Mouse (Mus musculus) ES-Bruce4 (cell line): ENCODE results near the gene Gli2. TPM values are rescaled to one million over a fixed set of nuclear protein-coding genes. Genes with fewer than 3 reads are reported as not detected.

Experiments used
- H3K27ac ChIP-seq: 2 replicates; pipeline ENCODE4 v1.5.1; 2012; ENCODE audit warnings: low read length, inconsistent platforms; ENCODE audit not compliant: insufficient read depth
- H3K27me3 ChIP-seq: 2 replicates; pipeline ENCODE4 v1.6.1; 2012; ENCODE audit warnings: mild to moderate bottlenecking, low read length, inconsistent platforms; ENCODE audit not compliant: control insufficient read depth, poor library complexity, insufficient read depth, severe bottlenecking
- H3K36me3 ChIP-seq: 2 replicates; pipeline ENCODE4 v1.6.1; 2012; ENCODE audit warnings: inconsistent platforms, mild to moderate bottlenecking, low read length, moderate library complexity; ENCODE audit not compliant: control insufficient read depth, poor library complexity, insufficient read depth, severe bottlenecking
- H3K4me1 ChIP-seq: one replicate; pipeline ENCODE4 v1.8.1; 2011; ENCODE audit warnings: low read length; ENCODE audit not compliant: control insufficient read depth, insufficient read depth
- H3K4me3 ChIP-seq: 2 replicates; pipeline ENCODE4 v1.5.1; 2011; ENCODE audit warnings: low read depth, mild to moderate bottlenecking, low read length
- H3K9ac ChIP-seq: 2 replicates; pipeline ENCODE4 v1.6.1; 2012; ENCODE audit warnings: low read depth, mild to moderate bottlenecking, inconsistent platforms; ENCODE audit not compliant: poor library complexity, severe bottlenecking
- H3K9me3 ChIP-seq: replicated peaks from 2 replicates; pipeline ENCODE4 v1.6.1; 2012; ENCODE audit warnings: mild to moderate bottlenecking, low read length, inconsistent platforms; ENCODE audit not compliant: control insufficient read depth, poor library complexity, insufficient read depth, severe bottlenecking
- CTCF ChIP-seq: IDR thresholded peaks from one replicate; pipeline ENCODE4 v1.8.1; 2011; ENCODE audit warnings: low read depth, low read length
- EP300 ChIP-seq: IDR thresholded peaks from 2 replicates; pipeline ENCODE4 v1.6.1; 2011; ENCODE audit warnings: low read depth, low read length; ENCODE audit not compliant: insufficient read depth
- POLR2A ChIP-seq: IDR thresholded peaks from one replicate; pipeline ENCODE4 v1.8.1; 2011; ENCODE audit warnings: low read length; ENCODE audit not compliant: insufficient read depth
- polyA plus RNA-seq: library from polyadenylated mRNA; stranded (reverse); fragments of >200 nt; gene quantifications from 2 replicates; pipeline ENCODE4 v1.2.4, GENCODE M21; 2011; ENCODE audit warnings: low read depth; ENCODE audit not compliant: missing spikeins, insufficient read depth, insufficient read length

Gene Gli2
- polyA plus RNA-seq: 8.7 and 10.9 TPM in 2 replicates

- Histone ChIP-seq H3K9me3 (no peaks in the 10 kb centered on the region), H3K36me3 (no peaks in the 10 kb centered on the region), H3K4me3 (peak within 1 kb of the TSS; percentile 80), H3K27me3 (no peaks in the 10 kb centered on the region), H3K9ac (peak within 1 kb of the TSS; percentile 78), H3K4me1 (no peaks in the 10 kb centered on the region), H3K27ac (peak within 1 kb of the TSS; percentile 16; the same call in 1 of the 2 replicates)
- no peak for TF ChIP-seq EP300
- TF ChIP-seq CTCF: peak; percentile 67
- no peak for TF ChIP-seq POLR2A
Observed at GRCm38 (mm10) chr1:119053402-119053841, at the start of gene Gli2. Gene Gli2 (minus strand): TSS chr1:119053619.

GRCm38 (mm10) chr1:119097921-119098521, 44.6 kb upstream of the Gli2 start:
- no peaks in the 10 kb centered on the region for H3K4me1 ChIP-seq
- H3K4me3 ChIP-seq: no peak overlapping the region
- H3K36me3 ChIP-seq: no peaks in the 10 kb centered on the region
- no peaks in the 10 kb centered on the region for H3K27me3 ChIP-seq
- TF ChIP-seq CTCF (no peak), EP300 (no peak), POLR2A (no peak)
- no peaks in the 10 kb centered on the region for H3K9me3 ChIP-seq
- H3K9ac ChIP-seq: no peak overlapping the region
- H3K27ac ChIP-seq: no peak overlapping the region

DNA sequence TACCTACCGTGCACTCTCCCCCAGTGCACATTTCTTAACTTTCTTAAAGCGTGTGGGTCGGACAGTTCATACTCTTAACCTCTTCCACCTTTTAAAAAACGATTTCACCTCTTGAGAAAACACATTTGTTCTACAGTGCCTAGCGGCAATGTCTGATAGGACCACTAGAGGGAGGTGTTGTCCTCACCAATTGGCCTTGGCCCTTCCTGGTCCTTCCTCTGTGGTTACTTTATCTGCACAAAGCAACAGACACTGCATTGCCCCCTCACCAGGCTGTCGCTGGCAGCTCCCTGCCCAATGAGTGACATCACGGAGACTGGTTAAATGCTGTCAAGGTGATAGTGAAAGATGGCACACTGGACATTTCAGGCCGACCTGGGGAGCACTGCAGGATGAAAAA, 40.3 kb upstream of the Gli2 start:
- H3K4me3 ChIP-seq: no peak overlapping the region
- TF ChIP-seq POLR2A: no peak
- peak; percentile 71 for TF ChIP-seq CTCF
- H3K27ac ChIP-seq: no peak overlapping the region
- no peaks in the 10 kb centered on the region for H3K4me1 ChIP-seq
- H3K9me3 ChIP-seq: no peaks in the 10 kb centered on the region
- no peak overlapping the region for H3K9ac ChIP-seq
- no peaks in the 10 kb centered on the region for H3K27me3 ChIP-seq
- no peaks in the 10 kb centered on the region for H3K36me3 ChIP-seq

DNA sequence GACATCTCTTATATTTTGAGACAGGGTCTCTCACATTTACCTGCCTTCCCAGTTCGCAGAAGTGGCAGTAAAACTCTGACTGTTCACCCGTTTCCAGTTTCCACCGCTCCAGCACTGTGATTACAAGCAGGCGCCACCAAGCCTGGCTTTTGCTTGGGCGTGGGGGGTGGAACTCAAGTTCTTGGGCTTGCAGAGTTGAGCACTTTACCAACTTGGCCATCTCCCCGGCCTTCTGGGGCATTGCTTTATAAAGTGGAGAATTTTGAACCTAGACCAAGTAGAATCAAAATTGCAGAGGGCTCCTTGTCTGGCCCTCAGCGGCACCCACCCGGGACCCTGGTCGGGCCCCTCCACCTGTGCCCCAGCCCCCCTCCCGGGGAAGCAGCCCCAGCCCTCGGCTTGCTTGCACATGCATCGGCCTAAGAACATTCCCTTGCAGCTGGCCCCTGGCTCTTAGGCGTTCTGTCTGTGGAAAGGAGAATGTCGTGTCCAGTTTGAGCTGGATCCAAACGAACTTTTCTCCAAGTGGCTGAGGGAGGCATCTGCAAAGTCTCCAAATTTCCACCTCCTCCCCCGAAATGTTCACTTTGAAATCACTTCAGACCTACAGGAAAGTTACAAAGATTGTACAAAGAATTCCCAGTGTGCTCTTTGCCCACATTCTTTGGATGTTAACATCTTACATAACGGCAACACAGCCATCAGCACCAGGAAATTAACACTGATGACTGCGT, 36.6 kb upstream of the Gli2 start:
- no peaks in the 10 kb centered on the region for H3K9me3 ChIP-seq
- H3K4me3 ChIP-seq: no peak overlapping the region
- no peak overlapping the region for H3K27ac ChIP-seq
- no peaks in the 10 kb centered on the region for H3K4me1 ChIP-seq
- TF ChIP-seq POLR2A: no peak
- TF ChIP-seq CTCF: no peak
- TF ChIP-seq EP300: no peak
- no peaks in the 10 kb centered on the region for H3K27me3 ChIP-seq
- H3K9ac ChIP-seq: no peak overlapping the region
- no peaks in the 10 kb centered on the region for H3K36me3 ChIP-seq

DNA sequence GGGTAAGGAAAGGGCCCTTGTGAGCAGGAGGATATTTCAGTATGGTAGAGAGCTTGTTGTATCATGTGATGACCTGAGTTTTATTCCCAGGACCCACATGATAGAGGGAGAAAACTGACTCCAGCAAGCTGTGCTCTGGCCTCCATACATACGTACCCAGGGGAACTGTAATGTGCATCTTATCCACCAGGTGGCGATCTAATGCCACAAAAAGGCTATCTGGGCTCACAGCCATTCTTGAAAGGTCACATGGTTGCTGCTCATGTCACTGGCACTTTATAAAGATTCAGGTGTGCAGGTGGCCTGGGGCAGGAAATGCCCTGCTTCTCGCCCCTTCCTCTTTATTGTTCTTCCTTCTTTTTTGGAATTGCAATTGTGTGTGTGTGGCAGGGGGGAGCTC, 34.1 kb upstream of the Gli2 start:
- H3K4me3 ChIP-seq: no peak overlapping the region
- no peak overlapping the region for H3K9ac ChIP-seq
- H3K27ac ChIP-seq: no peak overlapping the region
- no peaks in the 10 kb centered on the region for H3K36me3 ChIP-seq
- H3K4me1 ChIP-seq: no peaks in the 10 kb centered on the region
- TF ChIP-seq EP300 (no peak), CTCF (peak; percentile 65)
- no peaks in the 10 kb centered on the region for H3K27me3 ChIP-seq
- no peaks in the 10 kb centered on the region for H3K9me3 ChIP-seq

GRCm38 (mm10) chr1:119085771-119086170, 32.4 kb upstream of the Gli2 start:
- no peak overlapping the region for H3K9ac ChIP-seq
- H3K9me3 ChIP-seq: no peaks in the 10 kb centered on the region
- TF ChIP-seq POLR2A (no peak), EP300 (no peak), CTCF (no peak)
- H3K27me3 ChIP-seq: no peaks in the 10 kb centered on the region
- no peak overlapping the region for H3K4me3 ChIP-seq
- no peak overlapping the region for H3K27ac ChIP-seq
- no peaks in the 10 kb centered on the region for H3K4me1 ChIP-seq
- H3K36me3 ChIP-seq: no peaks in the 10 kb centered on the region
